8 mouse cellular contexts compared by ENCODE assay signal in genomic region chr16:18288166-18288565, GRCm38 (mm10). TPM values are rescaled to one million over a fixed set of nuclear protein-coding genes. Genes with fewer than 3 reads are reported as not detected.
DNase-seq lines count a peak whose midpoint lies in the region; ATAC-seq and TF ChIP-seq lines count a peak whose summit lies in the region.

No protein-coding gene starts in this region.

- H3K9me3 ChIP-seq in forebrain, embryonic 11.5 days (ENCODE audit: control insufficient read depth, low read length) = no peaks in the 10 kb centered on the region
- no peaks in the 10 kb centered on the region for H3K9me3 ChIP-seq in limb, embryonic 10.5 days (replicated peaks)
- H3K9me3 ChIP-seq in neural tube, embryonic 13.5 days = no peaks in the 10 kb centered on the region

- peak overlapping the region; percentile 88 for H3K4me3 ChIP-seq in liver, adult 2 months (ENCODE audit: insufficient read depth, low read depth, low read length)
- peak overlapping the region; percentile 91 for H3K4me3 ChIP-seq in forebrain, embryonic 11.5 days (ENCODE audit: low read depth, low read length)
- H3K4me3 ChIP-seq in limb, embryonic 10.5 days = peak overlapping the region; percentile 93
- peak overlapping the region; percentile 64 for H3K4me3 ChIP-seq in neural tube, embryonic 13.5 days

- 14% methylated on average over 4 of the region's 4 CpGs for WGBS in liver, adult 2 months
- WGBS in forebrain, embryonic 11.5 days = 0% methylated on average over 4 of the region's 4 CpGs
- 3% methylated on average over 4 of the region's 4 CpGs for WGBS in limb, embryonic 10.5 days
- 0% methylated on average over 4 of the region's 4 CpGs for WGBS in neural tube, embryonic 13.5 days

- peaks cover 9% of the 10 kb centered on the region for H3K4me1 ChIP-seq in liver, adult 2 months (ENCODE audit: control insufficient read depth, insufficient read depth, low read length)
- H3K4me1 ChIP-seq in forebrain, embryonic 11.5 days (replicated peaks; ENCODE audit: control insufficient read depth, insufficient read depth, low read length) = peaks cover 16% of the 10 kb centered on the region
- H3K4me1 ChIP-seq in limb, embryonic 10.5 days = peaks cover 22% of the 10 kb centered on the region
- H3K4me1 ChIP-seq in neural tube, embryonic 13.5 days (replicated peaks) = peaks cover 33% of the 10 kb centered on the region

- peak overlapping the region; percentile 87 for H3K9ac ChIP-seq in liver, adult 2 months (ENCODE audit: low read depth, low read length)
- H3K9ac ChIP-seq in forebrain, embryonic 11.5 days (ENCODE audit: low read length) = peak overlapping the region; percentile 98
- peak overlapping the region; percentile 94 for H3K9ac ChIP-seq in neural tube, embryonic 13.5 days

- peak overlapping the region; percentile 87 for H3K4me2 ChIP-seq in forebrain, embryonic 11.5 days (ENCODE audit: low read depth, low read length, severe bottlenecking)
- peak overlapping the region; percentile 97 for H3K4me2 ChIP-seq in neural tube, embryonic 13.5 days

- no peak for DNase-seq in liver, adult 2 months (ENCODE audit: extremely low read depth, low read depth, low spot score)
- no peak for DNase-seq in liver
- DNase-seq in adrenal gland, postnatal 14 days = peak; percentile 44
- DNase-seq in forebrain, embryonic 11.5 days (ENCODE audit: low spot score) = no peak
- DNase-seq in limb, embryonic 10.5 days (ENCODE audit: low spot score) = peak; percentile 43
- no peak for DNase-seq in T-cell, adult 2 months (ENCODE audit: low spot score)
- no peak for DNase-seq in layer of hippocampus, adult 9-11 months

- no peak overlapping the region for H3K27ac ChIP-seq in liver, adult 2 months (replicated peaks; ENCODE audit: insufficient read depth, low read depth, low read length)
- H3K27ac ChIP-seq in forebrain, embryonic 11.5 days (ENCODE audit: low read depth, low read length) = peak overlapping the region; percentile 82; the same call in 1 of the 2 replicates
- peak overlapping the region; percentile 98 for H3K27ac ChIP-seq in limb, embryonic 10.5 days
- peak overlapping the region; percentile 55 for H3K27ac ChIP-seq in neural tube, embryonic 13.5 days (replicated peaks)

- no peak for TF ChIP-seq POLR2A in liver, adult 2 months (IDR thresholded peaks at IDR 0.05; ENCODE audit: extremely low read depth, insufficient read depth, low read length)

- ATAC-seq in forebrain, embryonic 11.5 days (replicated peaks; ENCODE audit: low FRiP score) = no peak
- no peak for ATAC-seq in neural tube, embryonic 13.5 days (ENCODE audit: low read depth)

- no peak for TF ChIP-seq CTCF in liver, adult 2 months (IDR thresholded peaks at IDR 0.05; ENCODE audit: low read depth, low read length)

- H3K79me2 ChIP-seq in liver, adult 2 months (ENCODE audit: control insufficient read depth, insufficient read depth, low read length) = peaks cover 17% of the 10 kb centered on the region

- H3K36me3 ChIP-seq in liver, adult 2 months (ENCODE audit: control insufficient read depth, insufficient read depth, low read length) = peaks cover 8% of the 10 kb centered on the region
- peaks cover 7% of the 10 kb centered on the region for H3K36me3 ChIP-seq in forebrain, embryonic 11.5 days (ENCODE audit: control insufficient read depth, insufficient read depth, low read length)
- peaks cover 50% of the 10 kb centered on the region for H3K36me3 ChIP-seq in limb, embryonic 10.5 days
- H3K36me3 ChIP-seq in neural tube, embryonic 13.5 days = peaks cover 23% of the 10 kb centered on the region

- no peaks in the 10 kb centered on the region for H3K27me3 ChIP-seq in liver, adult 2 months (ENCODE audit: control insufficient read depth, insufficient read depth, low read length)
- H3K27me3 ChIP-seq in forebrain, embryonic 11.5 days (ENCODE audit: control insufficient read depth, insufficient read depth, low read length) = no peaks in the 10 kb centered on the region
- H3K27me3 ChIP-seq in limb, embryonic 10.5 days (ENCODE audit: low read depth, poor library complexity, severe bottlenecking) = no peaks in the 10 kb centered on the region
- H3K27me3 ChIP-seq in neural tube, embryonic 13.5 days = no peaks in the 10 kb centered on the region

RNA-seq across cellular contexts. Expression of gene Dgcr8, which starts 0.9 kb away (rescaled TPM):
- total RNA-seq in liver, adult 2 months (2014; rRNA removed) = 8.3 and 11.7 TPM in 2 replicates
- polyA plus RNA-seq in liver, adult 2 months (2012; rRNA removed) = 6.0 and 8.0 TPM in 2 replicates
- 32.9 and 37.4 TPM in 2 replicates for total RNA-seq in adrenal gland, postnatal 14 days (2021)
- polyA plus RNA-seq in forebrain, embryonic 11.5 days (2014; fragmentation: Nextera tagmentation; extraction: Ambion mirVana) = 49.1 and 52.4 TPM in 2 replicates
- 46.5 and 51.3 TPM in 2 replicates for polyA plus RNA-seq in limb, embryonic 10.5 days (2016; fragmentation: Nextera tagmentation; extraction: Ambion mirVana)
- polyA plus RNA-seq in neural tube, embryonic 13.5 days (2015; fragmentation: Nextera tagmentation; extraction: Ambion mirVana) = 31.2 and 34.0 TPM in 2 replicates

RNA-seq across cellular contexts. Expression of gene Gm49776, which starts 30.0 kb away (rescaled TPM):
- not detected in 2 replicates for total RNA-seq in liver, adult 2 months (2014; rRNA removed)
- not detected in 2 replicates for polyA plus RNA-seq in liver, adult 2 months (2012; rRNA removed)
- total RNA-seq in adrenal gland, postnatal 14 days (2021) = not detected in 2 replicates
- polyA plus RNA-seq in forebrain, embryonic 11.5 days (2014; fragmentation: Nextera tagmentation; extraction: Ambion mirVana) = 6.2 TPM in 1 of 2 replicates, not detected in the other
- polyA plus RNA-seq in limb, embryonic 10.5 days (2016; fragmentation: Nextera tagmentation; extraction: Ambion mirVana) = 2.5 TPM in 1 of 2 replicates, not detected in the other
- 1.2 and 4.8 TPM in 2 replicates for polyA plus RNA-seq in neural tube, embryonic 13.5 days (2015; fragmentation: Nextera tagmentation; extraction: Ambion mirVana)

RNA-seq across cellular contexts. Expression of gene Ranbp1, which starts 39.6 kb away (rescaled TPM):
- 37.0 and 40.9 TPM in 2 replicates for total RNA-seq in liver, adult 2 months (2014; rRNA removed)
- polyA plus RNA-seq in liver, adult 2 months (2012; rRNA removed) = 32.1 and 39.5 TPM in 2 replicates
- total RNA-seq in adrenal gland, postnatal 14 days (2021) = 139 and 155 TPM in 2 replicates
- polyA plus RNA-seq in forebrain, embryonic 11.5 days (2014; fragmentation: Nextera tagmentation; extraction: Ambion mirVana) = 1,172 and 1,252 TPM in 2 replicates
- polyA plus RNA-seq in limb, embryonic 10.5 days (2016; fragmentation: Nextera tagmentation; extraction: Ambion mirVana) = 1,185 and 1,368 TPM in 2 replicates
- polyA plus RNA-seq in neural tube, embryonic 13.5 days (2015; fragmentation: Nextera tagmentation; extraction: Ambion mirVana) = 432 and 457 TPM in 2 replicates

RNA-seq across cellular contexts. Expression of gene Trmt2a, which starts 39.7 kb away (rescaled TPM):
- 12.8 and 14.6 TPM in 2 replicates for total RNA-seq in liver, adult 2 months (2014; rRNA removed)
- polyA plus RNA-seq in liver, adult 2 months (2012; rRNA removed) = 15.8 and 19.4 TPM in 2 replicates
- 41.0 and 47.0 TPM in 2 replicates for total RNA-seq in adrenal gland, postnatal 14 days (2021)
- polyA plus RNA-seq in forebrain, embryonic 11.5 days (2014; fragmentation: Nextera tagmentation; extraction: Ambion mirVana) = 110 TPM in 2 replicates
- 118 and 122 TPM in 2 replicates for polyA plus RNA-seq in limb, embryonic 10.5 days (2016; fragmentation: Nextera tagmentation; extraction: Ambion mirVana)
- polyA plus RNA-seq in neural tube, embryonic 13.5 days (2015; fragmentation: Nextera tagmentation; extraction: Ambion mirVana) = 89.1 and 92.0 TPM in 2 replicates

RNA-seq across cellular contexts. Expression of gene Zdhhc8, which starts 53.2 kb away (rescaled TPM):
- 1.2 and 1.3 TPM in 2 replicates for total RNA-seq in liver, adult 2 months (2014; rRNA removed)
- polyA plus RNA-seq in liver, adult 2 months (2012; rRNA removed) = 10.9 and 12.3 TPM in 2 replicates
- 18.6 and 22.0 TPM in 2 replicates for total RNA-seq in adrenal gland, postnatal 14 days (2021)
- polyA plus RNA-seq in forebrain, embryonic 11.5 days (2014; fragmentation: Nextera tagmentation; extraction: Ambion mirVana) = 15.8 and 18.6 TPM in 2 replicates
- 14.1 and 16.7 TPM in 2 replicates for polyA plus RNA-seq in limb, embryonic 10.5 days (2016; fragmentation: Nextera tagmentation; extraction: Ambion mirVana)
- 15.3 and 17.0 TPM in 2 replicates for polyA plus RNA-seq in neural tube, embryonic 13.5 days (2015; fragmentation: Nextera tagmentation; extraction: Ambion mirVana)

Comparison
In these comparisons a context has a peak if more than half of its experiments do, and no peak if none do; other contexts are left out.
1. DNase-seq: peak in adrenal gland, postnatal 14 days (single experiment) and limb, embryonic 10.5 days (single experiment); none in liver, adult 2 months (single experiment), liver (single experiment), forebrain, embryonic 11.5 days (single experiment), T-cell, adult 2 months (single experiment) and layer of hippocampus, adult 9-11 months (single experiment).
2. RNA of gene Ranbp1, which starts 39.6 kb away (polyA plus RNA-seq): 1,172 to 1,252 TPM in forebrain, embryonic 11.5 days, 1,185 to 1,368 TPM in limb, embryonic 10.5 days and 432 to 457 TPM in neural tube, embryonic 13.5 days; 32.1 to 39.5 TPM in liver, adult 2 months; every median in the first group is over 10 times any median in the second.
3. Peak in every context shown above with its lines, with median percentiles within 50 percentile points of each other: H3K4me3 ChIP-seq and H3K9ac ChIP-seq.